Mouse (Mus musculus): ENCODE measurements at regions not wholly inside any gene's neighbourhood (a gene's known extent, or its start where the extent isn't known, plus 50 kb on each side); places are given as distances from the start of the nearest gene placed in this dataset.

DNA sequence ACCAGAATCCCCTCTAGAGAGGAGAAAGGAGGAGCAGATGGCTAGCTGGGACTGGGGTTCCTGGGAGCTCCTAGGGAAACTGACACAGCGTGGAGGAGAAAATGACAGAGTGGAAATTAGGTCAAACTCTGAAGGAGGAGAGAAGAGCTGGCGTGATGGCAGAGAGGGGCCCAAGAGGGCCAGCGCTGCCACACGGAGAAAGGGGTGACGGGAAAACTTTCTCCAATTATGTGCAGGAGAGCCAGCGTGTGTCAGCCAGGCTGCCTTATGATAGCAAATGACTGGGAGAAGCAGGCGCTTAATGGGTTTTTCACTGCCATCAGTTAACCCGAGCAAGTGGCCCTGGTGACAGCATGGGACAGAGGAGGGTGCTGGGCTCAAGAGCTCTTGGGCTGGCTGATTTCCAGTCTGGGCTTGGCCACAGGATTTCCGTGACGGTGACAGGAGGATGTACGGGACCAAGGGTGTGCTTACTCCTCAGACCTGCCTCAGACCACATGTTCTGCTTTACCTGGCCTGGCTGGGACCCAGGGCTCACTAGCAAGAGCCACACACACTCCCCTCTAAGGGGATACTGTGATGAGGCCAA lies 102.9 kb downstream of the Plxna1 start:
- TF ChIP-seq CTCF (conservative IDR thresholded peaks at IDR 0.05 in 1 of 2, IDR thresholded peaks at IDR 0.05 in 1 of 2; ENCODE audit: low read depth in 2 of 2, low read length in 2 of 2) (no peak), USF1 (IDR thresholded peaks at IDR 0.05; ENCODE audit: low read depth, low read length) (no peak), RCOR1 (conservative IDR thresholded peaks at IDR 0.05; ENCODE audit: low read depth, low read length) (no peak), EP300 (IDR thresholded peaks at IDR 0.05; ENCODE audit: low read length) (no peak), JUN (IDR thresholded peaks at IDR 0.05; ENCODE audit: insufficient read depth, low read depth, low read length) (no peak), CHD2 (IDR thresholded peaks at IDR 0.05; ENCODE audit: low read length) (no peak), POLR2A (IDR thresholded peaks at IDR 0.05; ENCODE audit: low read depth, low read length) (no peak), GABPA (IDR thresholded peaks at IDR 0.05; ENCODE audit: insufficient replicate concordance, low read depth, low read length) (no peak), TCF12 (IDR thresholded peaks at IDR 0.05; ENCODE audit: low read depth, low read length) (no peak), NRF1 (IDR thresholded peaks at IDR 0.05; ENCODE audit: low read depth, low read length) (no peak), NELFE (IDR thresholded peaks at IDR 0.05; ENCODE audit: low read depth, low read length) (no peak), MAZ (IDR thresholded peaks at IDR 0.05; ENCODE audit: low read depth, low read length) (no peak), ETS1 (conservative IDR thresholded peaks at IDR 0.05; ENCODE audit: low read depth, low read length) (no peak)

All from CH12.LX (cell line).